Mouse (Mus musculus): ENCODE measurements at regions not wholly inside any gene's neighbourhood (a gene's known extent, or its start where the extent isn't known, plus 50 kb on each side); places are given as distances from the start of the nearest gene placed in this dataset.

GRCm38 (mm10) chr13:32608413-32608812 is 175.3 kb downstream of the Mylk4 start:
- no peaks in the 10 kb centered on the region for H3K27me3 ChIP-seq (replicated peaks; ENCODE audit: control insufficient read depth, insufficient read depth, low read length)
- WGBS, result 72% methylated on average over 3 of the region's 3 CpGs
- DNase-seq, result peak; percentile 33
- no peaks in the 10 kb centered on the region for H3K36me3 ChIP-seq (ENCODE audit: control insufficient read depth, insufficient read depth, low read length)
- TF ChIP-seq POLR2A (IDR thresholded peaks at IDR 0.05; ENCODE audit: low read depth, low read length) (no peak), CTCF (conservative IDR thresholded peaks at IDR 0.05; ENCODE audit: insufficient read depth, insufficient read length, low read depth, low read length) (peak; percentile 65)
- H3K27ac ChIP-seq (ENCODE audit: insufficient read depth, low read depth, low read length), result no peak overlapping the region
- H3K4me3 ChIP-seq (ENCODE audit: insufficient read depth, low read depth, low read length), result no peak overlapping the region
- H3K4me1 ChIP-seq (ENCODE audit: control insufficient read depth, insufficient read depth, low read length), result no peaks in the 10 kb centered on the region

DNA sequence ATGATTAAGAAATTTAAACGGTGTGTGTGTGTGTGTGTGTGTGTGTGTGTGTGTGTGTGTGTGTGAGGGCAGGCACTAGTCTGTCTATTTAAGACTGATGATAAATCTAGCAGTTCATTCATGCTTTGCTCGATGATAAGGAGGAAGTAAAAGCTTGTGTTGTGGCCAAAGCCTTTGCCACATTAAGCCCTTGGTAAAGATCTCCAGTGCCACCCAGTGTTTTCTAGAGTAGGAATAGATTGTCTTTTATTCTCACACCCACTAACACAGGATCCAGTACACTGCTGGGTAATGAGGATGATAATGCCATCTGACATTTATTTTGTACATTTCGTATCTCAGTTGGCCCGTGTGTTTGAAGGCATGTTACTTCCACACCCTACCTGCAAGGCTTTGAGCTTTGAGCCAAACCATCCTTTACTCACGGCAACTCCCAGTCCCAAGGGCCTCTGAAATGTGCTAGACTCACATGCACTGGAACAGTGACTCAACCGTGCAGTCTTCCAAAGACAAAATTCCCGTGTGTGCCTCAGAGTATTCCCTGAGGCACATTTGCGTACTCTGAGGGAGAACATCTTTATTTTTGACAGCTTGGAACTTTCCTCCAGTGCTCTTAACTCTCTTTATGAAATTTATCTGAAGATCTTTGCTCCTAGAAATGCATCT is 179.7 kb downstream of the Mylk4 start:
- Histone ChIP-seq H3K4me1 (ENCODE audit: control insufficient read depth, insufficient read depth, low read length) (no peaks in the 10 kb centered on the region), H3K36me3 (ENCODE audit: control insufficient read depth, insufficient read depth, low read length) (no peaks in the 10 kb centered on the region), H3K27ac (ENCODE audit: insufficient read depth, low read depth, low read length) (no peak overlapping the region), H3K4me3 (ENCODE audit: insufficient read depth, low read depth, low read length) (no peak overlapping the region), H3K27me3 (replicated peaks; ENCODE audit: control insufficient read depth, insufficient read depth, low read length) (no peaks in the 10 kb centered on the region)
- WGBS, result 65% methylated on average over 8 of the region's 8 CpGs
- DNase-seq, result peak; percentile 40
- TF ChIP-seq POLR2A (IDR thresholded peaks at IDR 0.05; ENCODE audit: low read depth, low read length) (no peak), CTCF (conservative IDR thresholded peaks at IDR 0.05; ENCODE audit: insufficient read depth, insufficient read length, low read depth, low read length) (no peak)

GRCm38 (mm10) chr13:32601315-32601714 is 182.4 kb downstream of the Mylk4 start:
- no peaks in the 10 kb centered on the region for H3K4me1 ChIP-seq (ENCODE audit: control insufficient read depth, insufficient read depth, low read length)
- TF ChIP-seq CTCF (conservative IDR thresholded peaks at IDR 0.05; ENCODE audit: insufficient read depth, insufficient read length, low read depth, low read length) (no peak), POLR2A (IDR thresholded peaks at IDR 0.05; ENCODE audit: low read depth, low read length) (no peak)
- H3K27ac ChIP-seq (ENCODE audit: insufficient read depth, low read depth, low read length), result no peak overlapping the region
- DNase-seq, result no peak
- 70% methylated on average over 5 of the region's 5 CpGs for WGBS
- H3K36me3 ChIP-seq (ENCODE audit: control insufficient read depth, insufficient read depth, low read length), result no peaks in the 10 kb centered on the region
- no peak overlapping the region for H3K4me3 ChIP-seq (ENCODE audit: insufficient read depth, low read depth, low read length)
- no peaks in the 10 kb centered on the region for H3K27me3 ChIP-seq (replicated peaks; ENCODE audit: control insufficient read depth, insufficient read depth, low read length)

- 86% methylated on average over 7 of the region's 7 CpGs for WGBS
- TF ChIP-seq POLR2A (IDR thresholded peaks at IDR 0.05; ENCODE audit: low read depth, low read length) (no peak), CTCF (conservative IDR thresholded peaks at IDR 0.05; ENCODE audit: insufficient read depth, insufficient read length, low read depth, low read length) (no peak)
- H3K4me1 ChIP-seq (ENCODE audit: control insufficient read depth, insufficient read depth, low read length), result no peaks in the 10 kb centered on the region
- no peaks in the 10 kb centered on the region for H3K36me3 ChIP-seq (ENCODE audit: control insufficient read depth, insufficient read depth, low read length)
- H3K27ac ChIP-seq (ENCODE audit: insufficient read depth, low read depth, low read length), result no peak overlapping the region
- H3K4me3 ChIP-seq (ENCODE audit: insufficient read depth, low read depth, low read length), result no peak overlapping the region
- no peaks in the 10 kb centered on the region for H3K27me3 ChIP-seq (replicated peaks; ENCODE audit: control insufficient read depth, insufficient read depth, low read length)
- DNase-seq, result no peak
Observed at GRCm38 (mm10) chr13:32593611-32594010, 190.1 kb downstream of the Mylk4 start.

DNA sequence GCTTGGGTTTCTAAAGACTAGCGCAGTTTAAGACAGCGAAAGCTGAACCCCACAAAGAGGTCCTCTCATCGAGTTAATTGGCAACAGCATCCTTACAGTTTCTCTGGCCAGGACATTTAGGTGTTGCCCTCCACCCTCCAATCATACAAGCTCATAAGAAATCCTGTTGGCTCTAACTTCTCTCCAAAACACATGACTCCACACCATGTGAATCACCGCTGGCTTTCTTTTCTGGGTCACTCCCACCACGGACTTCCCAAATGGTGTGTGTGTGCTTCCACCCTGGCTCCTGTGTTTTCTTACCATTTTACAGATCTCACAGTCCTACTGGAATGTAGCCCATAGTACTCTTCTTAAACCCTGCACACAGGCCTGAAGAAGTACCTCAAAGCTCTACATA is 190.6 kb downstream of the Mylk4 start:
- H3K27me3 ChIP-seq (replicated peaks; ENCODE audit: control insufficient read depth, insufficient read depth, low read length), result no peaks in the 10 kb centered on the region
- WGBS, result 93% methylated on average over 5 of the region's 5 CpGs

GRCm38 (mm10) chr13:32581598-32581997 is 202.2 kb downstream of the Mylk4 start:
- TF ChIP-seq CTCF (conservative IDR thresholded peaks at IDR 0.05; ENCODE audit: insufficient read depth, insufficient read length, low read depth, low read length), result no peak
- TF ChIP-seq POLR2A (IDR thresholded peaks at IDR 0.05; ENCODE audit: low read depth, low read length), result no peak
- H3K27me3 ChIP-seq (replicated peaks; ENCODE audit: control insufficient read depth, insufficient read depth, low read length), result no peaks in the 10 kb centered on the region
- H3K4me1 ChIP-seq (ENCODE audit: control insufficient read depth, insufficient read depth, low read length), result no peaks in the 10 kb centered on the region
- DNase-seq, result no peak
- no peak overlapping the region for H3K27ac ChIP-seq (ENCODE audit: insufficient read depth, low read depth, low read length)
- no peak overlapping the region for H3K4me3 ChIP-seq (ENCODE audit: insufficient read depth, low read depth, low read length)
- no peaks in the 10 kb centered on the region for H3K36me3 ChIP-seq (ENCODE audit: control insufficient read depth, insufficient read depth, low read length)

More for the DNA sequence above, 190.6 kb downstream of the Mylk4 start:
- H3K4me3 ChIP-seq (ENCODE audit: insufficient read depth, low read depth, low read length), result no peak overlapping the region
- H3K36me3 ChIP-seq (ENCODE audit: control insufficient read depth, insufficient read depth, low read length), result no peaks in the 10 kb centered on the region
- H3K4me1 ChIP-seq (ENCODE audit: control insufficient read depth, insufficient read depth, low read length), result no peaks in the 10 kb centered on the region
- no peak for DNase-seq
- TF ChIP-seq CTCF (conservative IDR thresholded peaks at IDR 0.05; ENCODE audit: insufficient read depth, insufficient read length, low read depth, low read length) (no peak), POLR2A (IDR thresholded peaks at IDR 0.05; ENCODE audit: low read depth, low read length) (no peak)
- no peak overlapping the region for H3K27ac ChIP-seq (ENCODE audit: insufficient read depth, low read depth, low read length)

GRCm38 (mm10) chr13:32567850-32568249 is 215.9 kb downstream of the Mylk4 start:
- Histone ChIP-seq H3K27ac (ENCODE audit: insufficient read depth, low read depth, low read length) (no peak overlapping the region), H3K4me3 (ENCODE audit: insufficient read depth, low read depth, low read length) (no peak overlapping the region), H3K36me3 (ENCODE audit: control insufficient read depth, insufficient read depth, low read length) (no peaks in the 10 kb centered on the region), H3K27me3 (replicated peaks; ENCODE audit: control insufficient read depth, insufficient read depth, low read length) (no peaks in the 10 kb centered on the region), H3K4me1 (ENCODE audit: control insufficient read depth, insufficient read depth, low read length) (no peaks in the 10 kb centered on the region)
- TF ChIP-seq POLR2A (IDR thresholded peaks at IDR 0.05; ENCODE audit: low read depth, low read length), result no peak
- no peak for TF ChIP-seq CTCF (conservative IDR thresholded peaks at IDR 0.05; ENCODE audit: insufficient read depth, insufficient read length, low read depth, low read length)
- 82% methylated on average over 2 of the region's 2 CpGs for WGBS
- no peak for DNase-seq

Data from kidney, adult 2 months (tissue).